Mouse (Mus musculus): ENCODE results near the gene Rab32.

- TF ChIP-seq CTCF (IDR thresholded peaks at IDR 0.05; ENCODE audit: low read depth, low read length) (no peak), POLR2A (IDR thresholded peaks at IDR 0.05; ENCODE audit: extremely low read depth, insufficient read depth, low read length) (no peak)
Measured at GRCm38 (mm10) chr10:10558337-10558711, 259 bp upstream of the Rab32 start.

Measured in liver, adult 2 months (tissue).